Mouse (Mus musculus) heart, embryonic 14.5 days (tissue): ENCODE measurements around the gene Tbc1d14. TPM values are rescaled to one million over a fixed set of nuclear protein-coding genes. Genes with fewer than 3 reads are reported as not detected.

Source experiments
- polyA plus RNA-seq: library from polyadenylated mRNA; unstranded; fragments of >200 nt; fragmentation: Nextera tagmentation; extraction: Ambion mirVana; gene quantifications from 2 replicates; pipeline ENCODE4 v1.2.1, GENCODE M21; 2014

Tbc1d14 gene
- polyA plus RNA-seq, 1 experiment from 2014 or later: 18.6 TPM

Other genes with a start within 250 kb of the Tbc1d14 start
- gene Sorcs2, start 195.1 kb downstream of the Tbc1d14 start, polyA plus RNA-seq: 9.9 and 10.3 TPM in 2 replicates
- gene Grpel1, start 128.3 kb downstream of the Tbc1d14 start, polyA plus RNA-seq: 60.9 and 62.4 TPM in 2 replicates
- 3.1 and 3.8 TPM in 2 replicates for gene Tada2b, start 109.0 kb downstream of the Tbc1d14 start, polyA plus RNA-seq
- gene Ccdc96, start 108.7 kb downstream of the Tbc1d14 start, polyA plus RNA-seq: 0.18 and 0.27 TPM in 2 replicates
- gene D5Ertd579e, start 102.7 kb upstream of the Tbc1d14 start, polyA plus RNA-seq: 33.2 and 38.2 TPM in 2 replicates
- 19.9 and 22.7 TPM in 2 replicates for gene Bloc1s4, start 155.4 kb upstream of the Tbc1d14 start, polyA plus RNA-seq
- 390 and 410 TPM in 2 replicates for gene Mrfap1, start 203.5 kb upstream of the Tbc1d14 start, polyA plus RNA-seq
- gene Man2b2, start 237.4 kb upstream of the Tbc1d14 start, polyA plus RNA-seq: 15.5 and 16.8 TPM in 2 replicates